Mouse (Mus musculus) telencephalon, adult 2 months (tissue): Measurements from ENCODE around the gene Cdc42se2.

Experiments used
- DNase-seq: peaks from one replicate; pipeline ENCODE4 v3.0.0-alpha.2; 2011; ENCODE audit warnings: low read depth, low spot score

Cdc42se2 gene

DNA sequence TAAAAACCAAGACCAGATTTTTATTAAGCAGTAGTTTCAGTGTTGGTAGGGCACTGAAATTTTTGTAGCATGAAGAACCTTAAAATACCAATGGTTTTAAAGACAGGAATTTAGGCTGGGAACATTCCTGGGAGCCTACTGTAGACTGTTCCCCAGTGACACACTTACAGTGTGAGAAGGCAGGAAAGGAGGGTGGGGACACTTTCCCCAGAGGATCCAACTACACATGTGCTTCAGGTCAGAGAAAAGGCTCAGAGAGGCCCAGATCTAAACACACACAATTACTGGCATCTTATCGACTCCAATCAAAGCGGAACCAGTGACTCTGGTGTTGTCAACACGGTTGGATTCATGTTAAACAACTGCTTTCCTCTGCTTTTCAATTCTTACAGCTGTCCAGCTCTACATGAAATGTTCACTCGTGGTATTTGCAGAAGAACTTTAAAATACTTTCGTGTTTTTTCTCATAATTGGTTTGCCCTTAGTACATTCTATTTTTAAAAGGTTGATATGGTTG lies 32.3 kb downstream of the Cdc42se2 start:
- no peak for DNase-seq

GRCm38 (mm10) chr11:54754301-54755147 lies 33.0 kb downstream of the Cdc42se2 start:
- DNase-seq: peak; percentile 77

DNA sequence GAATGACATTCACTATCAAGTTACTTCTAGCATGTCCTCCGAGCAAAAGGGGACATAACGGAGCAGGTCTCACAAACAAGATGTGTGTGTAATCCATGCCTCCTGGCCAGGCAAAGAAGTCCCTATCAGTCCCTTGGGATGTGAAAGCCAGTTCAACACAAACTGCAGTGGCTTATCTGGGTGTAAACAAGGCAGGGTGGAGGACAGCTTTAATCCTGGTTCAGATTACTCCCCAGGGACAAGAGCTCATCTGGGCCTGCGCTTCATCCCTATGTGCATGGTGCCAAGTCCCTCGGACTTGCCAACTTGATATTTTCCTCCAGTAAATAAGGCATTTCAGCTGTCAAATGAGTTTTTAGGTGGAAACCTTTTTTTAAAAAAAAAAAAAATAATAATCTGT lies 36.0 kb downstream of the Cdc42se2 start:
- DNase-seq: no peak

- DNase-seq: no peak
These were observed 38.6 kb downstream of the Cdc42se2 start for GRCm38 (mm10) chr11:54748891-54749290.

GRCm38 (mm10) chr11:54744231-54744630 lies 43.2 kb downstream of the Cdc42se2 start:
- no peak for DNase-seq

- no peak for DNase-seq
These were observed 46.1 kb downstream of the Cdc42se2 start for GRCm38 (mm10) chr11:54741330-54741729.

DNA sequence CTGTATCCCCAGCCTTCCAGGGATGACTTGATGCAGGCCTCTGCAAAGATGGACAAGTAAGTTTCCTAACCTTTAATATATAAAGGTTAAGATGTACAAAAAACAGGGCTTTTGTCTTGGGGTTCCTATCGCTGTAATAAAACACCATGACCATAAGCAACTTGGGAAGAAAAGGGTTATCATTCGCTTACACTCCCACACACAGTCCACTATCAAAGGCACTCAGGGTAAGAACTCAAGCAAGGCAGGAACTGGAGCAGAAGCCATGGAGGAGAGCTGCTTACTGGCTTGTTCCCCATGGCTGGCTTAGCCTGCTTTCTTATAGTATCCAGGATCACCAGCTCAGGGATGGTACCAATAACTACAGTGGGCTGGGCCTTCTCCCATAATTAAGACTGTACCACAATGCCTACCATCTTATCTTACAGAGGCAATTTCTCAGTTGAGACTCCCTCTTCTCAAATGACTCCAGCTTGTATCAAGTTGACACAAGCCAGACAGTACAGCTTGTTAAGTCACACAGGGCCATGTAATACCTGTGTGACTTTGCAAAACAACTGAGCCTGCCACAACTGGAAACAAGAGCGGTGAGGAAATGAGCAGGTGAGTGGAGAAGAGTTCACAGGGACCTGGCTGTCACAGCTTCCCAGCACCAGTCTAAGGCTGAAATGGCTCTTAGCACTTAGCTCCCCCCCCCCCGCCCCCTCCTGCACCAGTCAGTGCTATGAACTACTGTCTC lies 48.3 kb downstream of the Cdc42se2 start:
- DNase-seq: no peak

DNA sequence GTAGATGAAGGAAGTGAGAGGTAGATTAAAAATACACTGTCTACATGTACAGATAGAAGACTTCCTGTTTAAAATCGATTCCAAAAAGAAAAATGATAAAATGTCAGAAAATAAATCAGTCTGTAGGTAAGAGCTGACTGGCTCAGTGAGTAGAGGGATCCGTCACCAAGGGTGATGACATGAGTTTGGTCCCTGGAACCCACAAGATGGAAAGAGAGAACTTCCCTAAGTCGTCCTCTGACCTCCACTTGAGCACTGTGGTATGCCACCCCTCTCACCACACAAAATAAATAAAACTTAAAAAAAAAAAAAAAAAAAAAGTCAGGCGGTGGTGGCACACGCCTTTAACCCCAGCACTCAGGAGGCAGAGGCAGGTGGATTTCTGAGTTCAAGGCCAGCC lies 50.6 kb downstream of the Cdc42se2 start:
- DNase-seq: no peak

- no peak for DNase-seq
These were observed 52.4 kb downstream of the Cdc42se2 start for GRCm38 (mm10) chr11:54735114-54735513.

- DNase-seq: no peak
These were observed 53.9 kb downstream of the Cdc42se2 start for GRCm38 (mm10) chr11:54733546-54733945.

- no peak for DNase-seq
These were observed 56.1 kb downstream of the Cdc42se2 start for GRCm38 (mm10) chr11:54731367-54731766.

DNA sequence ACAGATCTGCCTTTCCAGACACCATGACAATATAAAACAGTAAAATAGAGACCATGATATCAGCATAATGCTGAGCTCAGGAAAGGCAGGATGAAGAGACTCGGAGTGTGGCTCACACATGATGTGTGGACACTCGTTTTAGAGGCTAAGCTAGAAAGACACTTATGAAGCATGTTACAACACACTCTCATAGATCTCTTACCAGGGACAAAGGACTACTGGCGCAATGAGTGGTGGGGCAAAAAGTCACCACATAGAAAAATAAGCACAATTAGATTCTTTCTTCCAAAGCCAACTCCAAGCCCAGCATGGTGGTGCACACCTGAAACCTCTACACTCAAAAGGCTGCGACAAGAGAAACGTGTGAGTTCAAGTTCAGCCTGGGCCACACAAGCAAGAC lies 56.5 kb downstream of the Cdc42se2 start:
- DNase-seq: no peak

DNA sequence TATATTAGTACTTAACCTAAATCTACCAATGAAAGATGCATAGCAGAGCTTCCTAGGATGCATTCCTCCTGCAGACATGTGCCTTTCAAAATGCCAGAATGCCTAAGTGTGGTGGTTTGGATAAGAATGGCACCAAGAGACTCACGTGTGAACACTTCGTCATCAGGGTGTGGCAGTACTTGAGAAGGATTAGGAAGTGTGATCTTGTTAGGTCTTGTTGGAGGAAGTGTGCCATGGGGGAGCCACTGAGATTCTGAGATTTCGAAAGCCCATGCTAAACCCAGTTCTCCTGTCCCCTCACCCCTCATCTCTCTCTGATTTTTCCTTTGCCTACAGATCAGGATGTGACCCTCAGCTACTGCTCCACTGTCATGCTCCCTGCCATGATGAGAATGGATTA lies 58.2 kb downstream of the Cdc42se2 start:
- no peak for DNase-seq

DNA sequence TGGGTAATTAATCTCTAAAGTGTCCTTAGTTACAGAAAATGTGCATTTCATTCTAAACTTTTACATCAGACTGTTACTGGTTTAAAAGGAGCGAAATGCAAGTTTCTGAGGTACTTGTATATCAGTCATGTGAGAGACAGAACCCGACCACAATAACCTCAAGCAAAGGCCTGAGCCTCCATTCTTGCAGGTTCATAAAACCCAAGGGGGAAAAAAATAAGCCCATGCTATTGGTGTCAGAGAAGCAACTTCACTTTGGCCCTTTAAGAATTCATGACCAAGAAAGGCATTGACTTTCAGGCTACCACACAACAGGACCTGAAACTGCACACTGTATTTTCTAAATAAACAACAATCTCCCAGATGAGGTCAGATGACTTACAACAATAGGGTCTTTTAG lies 59.1 kb downstream of the Cdc42se2 start:
- no peak for DNase-seq

DNA sequence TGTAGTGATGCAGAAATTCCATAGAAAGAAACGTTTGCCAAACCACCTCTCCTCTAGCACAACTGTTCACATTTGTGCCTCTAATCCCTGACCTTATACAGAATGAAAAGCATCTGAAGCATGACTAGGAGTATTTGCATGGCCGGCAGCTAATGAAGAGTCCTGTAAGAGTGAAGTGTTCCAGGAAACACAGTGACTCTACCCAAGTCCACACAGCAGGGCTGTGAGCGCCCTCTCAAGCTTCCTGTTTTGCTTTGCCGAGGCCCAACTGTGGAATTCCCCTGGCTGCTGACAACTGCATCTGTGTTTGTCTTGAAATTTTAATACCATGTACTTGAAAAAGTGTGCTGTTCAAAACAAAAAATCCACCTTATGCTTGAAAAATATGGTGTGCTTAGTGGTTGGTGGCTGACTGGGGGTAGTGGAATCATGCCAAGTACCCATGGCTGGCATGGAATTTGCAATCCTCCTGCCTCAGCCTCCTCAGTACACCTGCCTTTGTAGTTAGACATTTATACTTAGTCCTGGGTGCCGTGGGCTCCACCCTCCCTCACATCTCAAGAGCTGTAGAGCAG lies 60.1 kb downstream of the Cdc42se2 start:
- peak; percentile 41 for DNase-seq

DNA sequence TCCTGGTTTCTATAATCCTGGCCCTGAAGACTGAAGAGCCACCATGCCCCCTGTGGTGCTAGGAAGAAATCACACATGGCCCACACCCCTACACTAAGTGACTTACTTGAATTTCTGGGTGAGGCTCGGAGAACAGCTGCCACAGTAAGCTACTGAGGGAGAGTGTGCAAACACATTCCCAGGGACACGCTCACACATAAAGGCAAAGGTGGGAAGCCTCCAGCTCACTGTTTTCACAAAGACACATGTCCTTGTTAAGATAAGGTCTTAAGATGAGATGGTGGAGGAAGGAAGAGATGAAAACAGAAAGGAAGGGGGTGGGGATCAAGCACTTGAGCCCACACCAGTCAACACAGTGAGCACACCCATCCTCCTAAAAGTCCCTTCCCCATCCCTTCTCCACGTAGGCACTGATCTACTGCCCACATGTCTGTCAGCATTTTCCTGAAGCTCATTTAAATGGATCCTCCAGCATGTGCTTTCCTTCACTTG lies 60.9 kb downstream of the Cdc42se2 start:
- DNase-seq: peak; percentile 68

- peak; percentile 60 for DNase-seq
These were observed 63.0 kb downstream of the Cdc42se2 start for GRCm38 (mm10) chr11:54724353-54725034.

- DNase-seq: no peak
These were observed 65.4 kb downstream of the Cdc42se2 start for GRCm38 (mm10) chr11:54722057-54722456.

DNA sequence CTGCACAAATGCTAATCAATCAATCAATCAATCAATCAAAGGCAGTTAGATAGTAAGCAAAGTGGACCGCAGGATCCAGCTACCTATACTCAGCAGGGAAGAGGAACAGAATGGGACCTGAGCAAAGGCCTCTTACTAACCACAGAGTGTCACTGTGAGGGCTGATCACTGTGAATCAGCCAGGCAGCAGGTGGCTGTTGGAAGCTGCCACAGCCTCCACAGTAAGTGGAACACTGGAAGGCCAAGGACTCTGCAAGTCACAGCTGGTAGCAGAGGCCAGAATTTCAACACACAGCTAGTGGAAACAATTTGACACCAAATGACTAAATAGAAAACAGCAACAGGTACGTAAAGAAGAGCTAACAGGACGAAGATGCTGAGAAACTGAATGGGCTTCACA lies 68.9 kb downstream of the Cdc42se2 start:
- DNase-seq: no peak

GRCm38 (mm10) chr11:54717893-54718292 lies 69.6 kb downstream of the Cdc42se2 start:
- DNase-seq: no peak

DNA sequence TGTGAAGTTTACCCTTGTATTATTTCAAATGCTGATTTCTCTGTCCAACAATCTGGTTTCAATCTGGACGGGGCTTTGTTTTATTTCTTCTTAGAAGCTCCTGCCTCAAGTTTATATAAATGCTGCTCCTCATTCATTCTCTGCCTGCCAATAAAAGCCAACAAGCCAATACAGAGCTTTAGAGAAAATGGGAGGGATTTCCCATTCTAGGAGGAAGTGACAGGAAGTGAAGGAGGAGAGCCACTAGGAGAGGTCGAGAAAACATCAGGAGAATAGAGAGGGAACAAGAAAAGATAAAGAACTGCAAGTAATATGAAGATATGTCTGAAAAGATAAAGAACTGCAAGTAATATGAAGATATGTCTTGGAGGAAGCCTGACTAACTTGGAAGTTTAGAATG lies 74.6 kb downstream of the Cdc42se2 start:
- no peak for DNase-seq
